Mouse (Mus musculus) adrenal gland, postnatal 4 days (tissue): ENCODE results near the gene Mms19. TPM values are rescaled to one million over a fixed set of nuclear protein-coding genes. Genes with fewer than 3 reads are reported as not detected.

Source experiments
- DNase-seq, 2 experiments: peaks; one replicate each; pipeline ENCODE4 v3.0.0; 2021 to 2022; ENCODE audit warnings: low spot score in 2 of 2, mixed read lengths in 2 of 2
- total RNA-seq, 2 experiments: library from RNA; stranded (reverse); gene quantifications; 2 replicates each; pipeline ENCODE4 v1.2.3; 2021

Mms19 gene
- total RNA-seq, 2 experiments from 2014 or later: 34.3 to 44.5 TPM

GRCm38 (mm10) chr19:41902848-41903593 is 77.9 kb downstream of the Mms19 start:
- no peak for DNase-seq

- DNase-seq: no peak
These were observed 79.3 kb downstream of the Mms19 start for GRCm38 (mm10) chr19:41901696-41902095.

- no peak for DNase-seq
These were observed 80.4 kb downstream of the Mms19 start for GRCm38 (mm10) chr19:41900495-41901090.

- DNase-seq: no peak
These were observed 82.1 kb downstream of the Mms19 start for GRCm38 (mm10) chr19:41898860-41899259.

GRCm38 (mm10) chr19:41896319-41896711 is 84.6 kb downstream of the Mms19 start:
- no peak for DNase-seq

- DNase-seq: peak in 1 of 2 experiments; percentile 52
These were observed 85.3 kb downstream of the Mms19 start, which contains the start of gene Rrp12 for GRCm38 (mm10) chr19:41895460-41896318. TSS of gene Rrp12 (minus strand) at chr19:41896173.

GRCm38 (mm10) chr19:41894959-41895358 is 86.0 kb downstream of the Mms19 start:
- no peak for DNase-seq

Other genes starting within 250 kb of the Mms19 start
- gene Slit1, start 237.5 kb downstream of the Mms19 start, total RNA-seq: 1 to 10 TPM; 7.1 to 8.3 TPM
- 10 to 100 TPM; 11.6 to 12.2 TPM for gene Arhgap19, start 179.1 kb downstream of the Mms19 start, total RNA-seq
- 10 to 100 TPM; 11.9 to 12.2 TPM for gene Frat1, start 151.2 kb downstream of the Mms19 start, total RNA-seq
- gene Frat2, start 133.0 kb downstream of the Mms19 start, total RNA-seq: 1 to 10 TPM; 7.5 to 9.3 TPM
- gene Rrp12, start 85.0 kb downstream of the Mms19 start, total RNA-seq: 10 to 100 TPM; 13.2 to 13.4 TPM
- 100 to 1,000 TPM; 411 to 420 TPM for gene Pgam1, start 69.2 kb downstream of the Mms19 start, total RNA-seq
- gene Exosc1, start 47.7 kb downstream of the Mms19 start, total RNA-seq: 10 to 100 TPM; 30.1 to 33.8 TPM
- 10 to 100 TPM; 43.4 to 48.4 TPM for gene Zdhhc16, start 47.7 kb downstream of the Mms19 start, total RNA-seq
- gene Ubtd1, start 606 bp upstream of the Mms19 start, total RNA-seq: 10 to 100 TPM; 21.6 to 22.4 TPM
- 1 to 10 TPM in 1 of 2 experiments, under 1 TPM in 1; 0.36 to 2.8 TPM for gene Ankrd2, start 54.8 kb upstream of the Mms19 start, total RNA-seq
- gene Hoga1, start 64.5 kb upstream of the Mms19 start, total RNA-seq: 10 to 100 TPM; 21.5 to 22.6 TPM
- gene 4933411K16Rik, start 71.1 kb upstream of the Mms19 start, total RNA-seq: 1 to 10 TPM; 1.5 to 1.6 TPM
- 10 to 100 TPM; 15.0 to 16.0 TPM for gene Morn4, start 105.2 kb upstream of the Mms19 start, total RNA-seq
- 10 to 100 TPM; 37.5 to 42.3 TPM for gene Pi4k2a, start 109.3 kb upstream of the Mms19 start, total RNA-seq
- 10 to 100 TPM; 15.1 to 15.3 TPM for gene Avpi1, start 147.9 kb upstream of the Mms19 start, total RNA-seq
- 10 to 100 TPM; 45.5 to 47.2 TPM for gene Marveld1, start 166.2 kb upstream of the Mms19 start, total RNA-seq
- 10 to 100 TPM; 61.4 to 63.9 TPM for gene Zfyve27, start 182.8 kb upstream of the Mms19 start, total RNA-seq
- gene Sfrp5, start 221.1 kb upstream of the Mms19 start, total RNA-seq: 1 to 10 TPM; 6.2 to 6.9 TPM